Mouse (Mus musculus) adrenal gland, postnatal 36 days (tissue): ENCODE measurements around the gene Cul4b. TPM values are rescaled to one million over a fixed set of nuclear protein-coding genes. Genes with fewer than 3 reads are reported as not detected.

Experiments
- total RNA-seq, 2 experiments: library from RNA; stranded (reverse); gene quantifications; 2 replicates each; pipeline ENCODE4 v1.2.3; 2021

Cul4b gene
- total RNA-seq, 2 experiments from 2014 or later: 37.3 to 45.4 TPM

Other genes starting within 250 kb of the Cul4b start
- gene Lamp2, start 119.7 kb downstream of the Cul4b start, total RNA-seq: 100 to 1,000 TPM; 259 to 268 TPM
- gene Mcts1, start 24.4 kb upstream of the Cul4b start, total RNA-seq: 10 to 100 TPM; 68.7 to 68.9 TPM
- gene C1galt1c1, start 58.9 kb upstream of the Cul4b start, total RNA-seq: 10 to 100 TPM; 27.8 to 28.3 TPM
- gene 6030498E09Rik, start 196.5 kb upstream of the Cul4b start, total RNA-seq: under 1 TPM in 1 of 2 experiments, not detected in 1; 0.23 TPM